7 mouse cellular contexts compared by ENCODE assay signal in the genomic region with DNA sequence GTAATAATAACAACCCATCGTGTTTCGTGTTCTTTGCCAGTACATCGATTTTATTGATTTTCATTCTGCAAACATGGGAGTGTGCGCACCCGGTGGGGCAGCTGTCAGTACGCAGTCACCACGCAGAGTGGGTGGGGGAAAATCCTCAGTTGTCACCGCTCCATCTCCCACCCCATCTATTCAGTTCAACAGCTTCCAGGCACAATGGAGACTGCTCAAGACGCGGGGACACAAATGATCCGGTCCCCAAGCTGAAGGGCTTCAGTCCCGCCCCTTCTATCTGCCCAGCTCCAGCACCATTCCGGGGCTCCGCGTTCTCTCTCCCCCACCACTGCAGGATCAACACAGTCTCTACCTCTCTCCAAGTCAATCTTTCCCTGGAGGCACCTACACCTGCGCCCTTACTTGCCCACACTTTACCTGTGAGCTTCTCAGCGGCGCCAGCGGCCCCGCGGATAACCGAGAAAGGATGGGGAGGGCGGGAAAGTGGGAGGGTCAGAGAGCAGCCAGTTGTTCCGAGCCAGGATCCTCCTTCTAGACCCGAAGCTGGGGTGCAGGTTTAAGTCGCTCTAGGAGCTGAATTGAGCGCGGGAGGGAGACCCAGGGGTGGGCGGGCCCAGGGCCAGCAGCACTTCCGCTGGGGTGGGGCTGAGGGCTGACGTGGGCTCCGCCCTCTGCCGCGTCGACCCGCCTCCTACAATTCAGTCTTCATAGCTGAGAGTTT. TPM values are rescaled to one million over a fixed set of nuclear protein-coding genes. Genes with fewer than 3 reads are reported as not detected.
A peak's percentile ranks its signal among the peaks of the same experiment; 100 is the strongest.
DNase-seq lines count a peak whose midpoint lies in the region; ATAC-seq and TF ChIP-seq lines count a peak whose summit lies in the region.

No protein-coding gene starts in this region.

- peaks cover 6% of the 10 kb centered on the region; the same call in 1 of the 2 replicates for H3K4me1 ChIP-seq in lung, adult 2 months (ENCODE audit: control insufficient read depth, insufficient read depth, low read length)
- H3K4me1 ChIP-seq in neural tube, embryonic 13.5 days (replicated peaks): peaks cover 51% of the 10 kb centered on the region

- DNase-seq in ZHBTc4 (ENCODE audit: low read depth, low spot score): peak; percentile 81
- DNase-seq in embryo, embryonic 11 days: peak; percentile 90
- peak; percentile 54 for DNase-seq in heart, adult 8-10 months (ENCODE audit: low spot score)
- DNase-seq in kidney, adult 18-20 months: peak; percentile 86
- DNase-seq in lung, adult 2 months: peak; percentile 80
- peak; percentile 81 for DNase-seq in urinary bladder, postnatal 14 days (ENCODE audit: low spot score)

- peak overlapping the region; percentile 86 for H3K27ac ChIP-seq in neural tube, embryonic 13.5 days (replicated peaks)

- H3K36me3 ChIP-seq in neural tube, embryonic 13.5 days: no peaks in the 10 kb centered on the region

- H3K4me3 ChIP-seq in lung, adult 2 months (replicated peaks; ENCODE audit: extremely low read depth, low read depth, low read length): peak overlapping the region; percentile 79
- H3K4me3 ChIP-seq in neural tube, embryonic 13.5 days: peak overlapping the region; percentile 64

- H3K9me3 ChIP-seq in neural tube, embryonic 13.5 days: no peaks in the 10 kb centered on the region

- peaks cover 20% of the 10 kb centered on the region for H3K27me3 ChIP-seq in neural tube, embryonic 13.5 days

- no peak for TF ChIP-seq CTCF in lung, adult 2 months (IDR thresholded peaks at IDR 0.05; ENCODE audit: insufficient read depth, low read length)

- peak overlapping the region; percentile 91 for H3K4me2 ChIP-seq in neural tube, embryonic 13.5 days

- H3K9ac ChIP-seq in neural tube, embryonic 13.5 days: peak overlapping the region; percentile 83

- ATAC-seq in neural tube, embryonic 13.5 days (ENCODE audit: low read depth): peak; percentile 78

- WGBS in lung, adult 2 months: 1% methylated on average over 36 of the region's 36 CpGs
- under 1% methylated on average over 36 of the region's 36 CpGs for WGBS in neural tube, embryonic 13.5 days

- peak; percentile 76; the same call in 1 of the 2 replicates for TF ChIP-seq POLR2A in lung, adult 2 months (IDR thresholded peaks at IDR 0.05; ENCODE audit: borderline replicate concordance, extremely low read depth, low read depth, low read length)

RNA-seq across cellular contexts. Expression of a gene that starts 5.8 kb away (rescaled TPM):
- 1 to 10 TPM; 1.9 to 2.2 (median 2.2) TPM for total RNA-seq in heart, adult 8-10 months (2022)
- 48.6 and 75.9 TPM in 2 replicates for polyA plus RNA-seq in lung, adult 2 months (2012; rRNA removed)
- 16.9 and 20.4 TPM in 2 replicates for polyA plus RNA-seq in neural tube, embryonic 13.5 days (2015; fragmentation: Nextera tagmentation; extraction: Ambion mirVana)

RNA-seq across cellular contexts. Expression of a gene that starts 24.3 kb away (rescaled TPM):
- total RNA-seq in heart, adult 8-10 months (2022): 1 to 10 TPM; 1.8 to 3.0 (median 2.4) TPM
- 1.3 and 1.8 TPM in 2 replicates for polyA plus RNA-seq in lung, adult 2 months (2012; rRNA removed)
- polyA plus RNA-seq in neural tube, embryonic 13.5 days (2015; fragmentation: Nextera tagmentation; extraction: Ambion mirVana): 0.54 TPM in 1 of 2 replicates, not detected in the other

Comparison
In these comparisons a context has a peak if more than half of its experiments do, and no peak if none do; other contexts are left out.
1. Peak in every context shown above with its lines: DNase-seq, ATAC-seq, H3K4me3 ChIP-seq and H3K27ac ChIP-seq.